Mouse (Mus musculus) A20 (cell line): Measurements from ENCODE around the gene Enpp6.

Experiments used
- DNase-seq: peaks from one replicate; pipeline ENCODE4 v3.0.0-alpha.2; 2011; ENCODE audit warnings: low read depth, low spot score

Gene Enpp6

DNA sequence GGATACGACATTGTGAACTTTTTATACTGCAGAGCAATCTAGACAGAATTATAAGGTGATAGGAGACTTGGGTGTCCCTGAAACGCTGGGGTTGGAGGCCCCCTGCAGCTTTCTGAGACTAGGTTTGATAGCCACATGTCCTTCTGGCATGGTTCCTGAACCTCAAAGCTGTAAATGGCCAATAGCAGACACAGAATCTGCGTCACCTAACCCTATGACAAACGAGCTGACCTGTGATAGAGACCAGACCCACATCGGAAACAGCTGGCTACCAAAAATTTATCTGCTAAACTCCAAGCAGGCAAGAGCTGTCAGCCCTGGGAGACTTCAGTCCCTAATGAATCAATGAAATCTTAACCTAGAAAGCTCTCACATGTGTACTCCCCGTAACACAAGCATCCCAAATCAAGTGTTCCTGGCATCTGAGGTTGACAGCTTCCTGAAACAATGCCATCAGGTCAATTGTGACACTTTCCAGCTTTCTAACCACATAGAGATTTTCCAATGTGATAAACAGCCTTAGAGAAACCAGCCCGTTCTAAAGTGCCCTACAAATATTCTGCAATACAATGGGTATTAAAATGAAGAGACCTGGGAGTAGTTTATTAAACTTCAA is 74.5 kb downstream of the Enpp6 start:
- DNase-seq = no peak

DNA sequence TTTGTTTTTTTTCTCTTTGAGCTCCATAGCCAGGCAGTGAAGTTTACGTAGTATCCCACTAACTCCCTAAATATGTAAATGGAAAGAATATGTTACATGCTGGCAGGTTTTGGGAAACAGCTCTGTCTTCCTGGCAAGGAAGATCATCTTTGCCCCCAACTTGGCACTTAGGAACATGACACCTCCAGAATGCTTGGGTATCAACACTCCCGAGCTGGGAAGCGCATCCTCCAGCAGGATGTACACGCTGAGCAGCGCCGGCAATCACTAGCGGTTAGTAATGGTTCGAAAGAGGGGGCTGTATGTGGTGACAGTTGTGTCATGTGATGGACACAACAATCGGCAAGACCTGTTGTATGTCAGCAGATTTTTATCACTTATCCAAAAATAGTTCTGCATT is 80.4 kb downstream of the Enpp6 start:
- DNase-seq = no peak

DNA sequence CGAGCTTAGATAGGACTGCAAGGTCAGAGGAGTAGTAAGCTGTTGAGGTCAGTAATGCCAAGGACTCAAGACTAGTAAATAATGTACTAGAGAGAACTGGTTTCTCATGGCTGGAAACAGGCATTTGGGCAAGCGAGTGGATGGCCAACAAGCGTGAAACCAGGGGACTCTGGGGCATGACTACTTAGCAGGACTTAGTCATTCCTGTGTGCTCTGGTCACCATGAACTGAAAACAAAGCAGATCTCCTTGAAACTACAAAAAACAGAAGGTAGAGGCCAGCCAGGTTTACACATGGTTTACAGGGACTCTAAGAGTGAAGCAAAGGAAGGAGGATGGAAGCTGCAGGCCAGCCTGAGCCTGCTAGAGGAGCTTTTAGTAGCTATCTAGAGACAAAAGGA is 82.9 kb downstream of the Enpp6 start:
- DNase-seq = no peak

DNA sequence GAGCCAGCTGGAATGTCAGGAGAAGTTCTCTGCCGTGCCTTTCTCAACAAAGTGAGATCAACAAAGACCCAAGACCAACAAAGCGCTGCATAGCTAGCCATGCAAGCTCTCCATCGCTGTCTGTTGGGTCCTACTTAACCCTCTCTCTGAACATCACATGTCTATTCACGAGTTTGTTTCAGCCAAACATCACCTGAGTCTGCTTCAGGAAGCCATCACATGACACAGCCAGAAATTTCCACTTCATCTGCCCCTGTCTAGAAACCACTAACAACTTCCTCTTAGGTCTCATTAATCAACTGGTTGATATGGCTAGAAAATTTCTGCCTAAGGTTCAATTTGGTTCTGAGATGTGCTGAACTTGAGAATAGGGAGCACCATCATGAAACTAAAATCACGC is 85.3 kb downstream of the Enpp6 start:
- DNase-seq = peak; percentile 28

DNA sequence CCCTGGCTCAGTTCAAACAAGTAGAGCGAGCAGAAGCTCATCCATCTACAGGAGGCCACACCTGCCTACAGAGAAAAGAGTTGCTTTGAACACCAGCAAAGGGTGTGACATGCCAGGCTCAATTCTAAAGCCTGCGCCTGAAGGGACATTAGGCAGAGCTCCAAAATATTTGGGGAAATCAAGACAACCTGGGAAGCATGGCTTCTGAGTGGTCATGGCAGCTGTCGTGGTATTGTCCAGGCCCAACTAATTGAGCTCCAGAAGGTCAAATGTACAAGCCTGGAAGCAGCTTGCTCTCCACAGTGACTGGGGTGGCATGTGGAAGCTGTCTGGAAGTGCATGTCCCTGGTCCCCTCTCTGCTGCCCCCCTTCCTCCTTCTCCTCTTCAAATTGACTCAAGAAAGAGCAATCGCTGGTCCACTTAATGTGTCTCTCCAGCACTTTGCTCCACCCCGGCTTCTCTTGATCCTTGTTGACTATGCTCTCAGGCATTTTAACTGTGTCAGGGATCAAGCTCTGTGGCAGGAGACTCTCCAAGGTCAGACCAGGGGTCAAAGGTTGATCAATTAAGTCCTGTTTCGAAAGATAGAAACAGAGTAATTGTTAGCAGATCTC is 89.4 kb downstream of the Enpp6 start:
- DNase-seq = no peak

DNA sequence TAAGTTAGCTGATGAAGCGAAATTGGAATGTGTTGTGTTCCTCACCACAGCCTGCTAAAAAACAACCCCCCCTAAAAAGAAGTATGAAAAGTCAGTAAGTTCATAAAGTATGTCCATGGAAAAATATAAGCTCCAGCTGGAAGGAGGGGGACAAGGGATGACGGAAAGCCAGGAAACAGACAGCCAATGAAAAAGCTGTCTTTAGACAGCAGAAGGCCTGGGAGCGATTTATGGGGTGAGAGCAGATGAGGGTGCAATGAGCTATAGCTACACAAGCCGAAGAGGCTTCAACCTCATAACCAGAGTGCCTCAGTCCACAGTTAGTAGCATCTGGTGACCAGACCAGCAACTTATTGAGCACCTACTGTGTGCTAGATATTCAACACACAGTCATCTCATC is 93.3 kb downstream of the Enpp6 start:
- DNase-seq = no peak

DNA sequence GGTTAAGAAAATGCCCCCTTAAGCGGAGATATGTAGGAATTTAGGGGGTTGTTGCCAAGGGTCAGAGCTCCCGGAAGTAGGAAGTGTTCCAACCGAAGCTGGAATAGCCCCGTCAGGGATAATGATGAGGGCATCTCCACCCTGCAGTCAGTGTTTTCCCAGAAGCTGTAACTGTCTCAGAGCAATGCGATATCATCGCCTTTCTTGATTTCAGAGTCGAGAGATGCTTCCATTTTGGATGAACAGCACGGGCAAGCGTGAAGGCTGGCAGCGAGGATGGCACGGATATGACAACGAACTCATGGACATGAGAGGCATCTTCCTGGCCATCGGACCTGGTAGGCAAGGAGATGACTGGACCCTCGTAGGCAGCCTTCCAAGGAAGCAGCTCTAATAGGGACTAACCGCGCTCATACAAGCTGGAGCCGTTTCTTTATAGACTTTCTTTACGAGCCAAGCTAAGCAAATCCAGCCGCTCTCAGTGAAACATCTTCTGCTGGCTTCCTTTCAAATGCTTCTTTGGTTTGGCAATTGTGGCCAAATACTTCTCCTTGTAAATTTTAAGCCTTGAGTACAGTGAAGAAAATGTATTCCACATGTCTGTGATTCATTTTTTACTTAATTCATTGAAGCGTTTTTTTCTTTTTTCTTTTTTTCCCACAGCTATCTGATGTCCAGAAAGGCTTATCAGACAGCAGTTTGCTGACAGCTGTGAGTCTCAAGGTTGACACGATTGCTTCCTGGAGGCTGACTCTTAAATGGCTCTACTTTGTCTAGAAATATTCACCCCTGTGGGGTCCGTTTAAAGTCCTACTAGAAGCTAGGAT is 95.7 kb downstream of the Enpp6 start:
- DNase-seq = no peak

DNA sequence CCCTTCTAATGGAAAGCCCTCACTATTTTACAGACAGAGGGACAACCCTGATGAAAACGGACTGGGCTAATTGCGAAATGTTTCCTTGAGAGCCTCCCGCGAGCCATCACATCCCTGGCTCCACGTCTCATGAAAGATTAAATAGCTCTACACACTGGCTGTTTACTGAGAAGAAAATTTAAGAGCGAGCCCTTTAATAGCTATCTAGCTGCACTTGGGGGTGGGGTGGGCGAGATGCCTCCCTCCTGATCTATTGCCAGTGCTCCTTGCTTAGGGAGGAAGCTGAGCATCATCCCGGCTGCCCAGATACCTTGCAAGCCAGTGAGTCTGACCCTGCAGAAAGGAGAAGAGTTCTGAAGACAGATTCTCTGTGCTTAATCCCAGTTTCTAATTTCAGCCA is 103.3 kb downstream of the Enpp6 start:
- no peak for DNase-seq

DNA sequence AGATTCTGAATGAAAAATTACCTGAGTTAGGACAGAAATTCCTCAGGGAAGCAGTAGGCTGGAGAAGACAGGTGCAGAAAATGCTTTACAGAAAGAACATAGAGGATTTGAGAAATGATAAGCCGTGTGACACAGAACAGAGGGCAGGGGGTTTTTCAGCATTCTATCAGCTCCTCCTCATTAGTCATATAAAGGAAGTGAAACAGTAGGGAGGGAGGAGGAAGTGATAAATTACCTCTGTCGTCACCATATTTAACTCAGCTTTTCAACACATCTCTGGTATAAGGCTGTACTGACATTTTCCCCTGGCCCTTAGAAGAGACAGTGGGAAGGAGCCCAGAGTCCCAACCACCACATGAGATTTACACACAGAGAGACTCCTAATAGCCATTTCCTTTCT is 118.9 kb downstream of the Enpp6 start:
- peak; percentile 65 for DNase-seq

DNA sequence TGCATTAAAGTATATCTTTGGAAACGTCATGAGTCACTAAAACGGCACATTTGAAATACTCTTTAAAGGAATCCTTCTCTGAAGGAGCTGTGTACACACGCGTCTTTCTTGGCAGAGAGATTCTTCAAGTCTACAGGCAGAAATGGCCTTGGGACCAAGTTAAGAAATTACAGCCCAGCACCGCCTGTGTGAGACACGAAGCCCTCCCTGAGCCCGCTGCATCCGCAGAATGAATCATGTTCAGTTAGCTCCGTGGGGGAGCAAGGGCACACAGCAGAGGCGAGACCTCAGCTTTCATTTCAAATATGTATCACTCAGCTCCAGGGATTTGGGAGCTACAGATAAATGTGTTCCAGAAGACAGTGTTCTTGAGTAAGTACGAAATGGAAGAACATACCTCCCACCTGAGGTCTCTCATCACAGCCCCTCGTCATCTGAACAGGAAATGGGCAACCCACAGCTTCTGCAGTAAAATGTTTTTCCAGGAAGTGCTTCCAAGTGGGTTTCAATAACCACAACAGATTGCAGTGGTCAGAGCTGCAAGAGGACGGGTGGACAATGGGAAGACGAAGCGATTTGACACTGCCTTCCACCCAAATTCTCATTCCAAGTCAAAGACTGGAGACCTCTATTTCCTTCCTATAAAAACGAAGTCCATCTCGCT is 127.6 kb downstream of the Enpp6 start:
- DNase-seq = no peak

DNA sequence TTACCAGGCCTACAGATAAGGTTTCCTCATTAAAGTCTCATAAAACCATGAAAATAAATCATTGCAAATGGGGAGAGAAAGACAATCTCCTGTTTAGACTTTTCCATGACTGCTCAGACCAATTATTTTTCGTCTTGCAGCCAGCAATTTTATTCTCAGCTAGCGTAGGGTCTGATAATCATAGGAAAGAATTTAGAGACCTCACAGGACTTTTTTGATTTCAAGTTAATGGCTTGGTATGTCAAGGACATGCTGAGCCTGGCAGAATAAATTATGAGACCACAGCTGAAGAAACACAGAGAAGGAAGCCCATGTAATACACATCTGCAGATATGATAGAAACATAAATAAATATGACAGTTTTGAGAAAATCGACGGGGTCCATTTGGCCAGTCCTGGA is 130.6 kb downstream of the Enpp6 start:
- no peak for DNase-seq

DNA sequence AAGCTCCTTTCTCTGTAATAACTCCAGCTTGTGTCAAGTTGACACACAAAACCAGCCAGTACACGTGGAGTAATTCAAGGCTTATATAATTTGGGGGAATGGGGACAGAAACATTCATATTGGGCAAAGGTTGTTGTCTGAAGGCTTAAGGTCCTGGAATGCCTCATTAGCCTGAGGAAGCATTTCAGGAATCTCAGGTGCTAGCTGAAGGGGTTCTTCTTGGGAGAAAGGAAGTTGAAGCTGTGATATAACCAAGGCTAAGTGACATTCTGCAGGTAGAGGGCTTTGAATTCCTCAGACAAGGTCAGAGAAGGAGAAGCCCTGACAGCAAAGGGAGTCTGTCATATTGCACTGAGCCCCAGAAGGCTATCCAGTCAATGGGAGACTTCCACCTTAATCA is 133.2 kb downstream of the Enpp6 start:
- DNase-seq = no peak

DNA sequence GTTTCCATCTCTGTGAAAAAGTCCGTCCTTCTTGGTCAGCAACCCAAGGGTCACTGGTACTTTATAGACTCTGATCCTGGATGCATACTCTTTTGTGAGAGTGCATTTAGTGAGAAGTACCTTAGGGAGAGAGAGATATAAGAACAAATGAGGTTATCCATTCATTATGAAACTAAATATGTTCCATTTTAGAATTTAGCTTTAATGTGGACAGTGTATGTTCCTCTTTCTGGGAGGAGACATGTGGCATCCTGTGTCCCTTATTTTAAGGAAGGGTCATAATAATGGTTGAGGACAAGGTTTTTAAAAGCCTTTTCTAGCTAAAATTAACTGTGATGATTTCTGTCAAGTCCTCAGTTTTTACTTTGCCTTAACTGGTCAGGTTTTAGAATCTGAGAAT is 142.2 kb downstream of the Enpp6 start:
- DNase-seq = peak; percentile 25

DNA sequence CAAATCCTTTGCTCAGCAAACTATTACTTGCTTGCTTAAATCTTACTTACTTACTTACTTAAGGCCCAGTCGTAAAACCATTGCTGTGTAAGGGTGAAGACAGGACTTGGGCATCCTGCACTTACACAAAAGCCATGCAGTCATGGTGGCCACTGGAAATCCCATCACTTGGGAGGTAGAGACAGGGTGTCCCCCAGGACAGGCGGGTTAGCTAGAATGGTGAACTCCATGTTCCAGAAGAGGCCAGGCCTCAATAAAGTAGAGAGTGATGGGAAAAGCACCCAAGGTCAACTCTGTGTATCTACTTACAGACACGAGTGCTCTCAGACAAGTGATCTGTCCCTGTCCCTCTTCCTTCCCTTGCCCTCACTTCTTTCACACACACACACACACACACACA is 146.7 kb downstream of the Enpp6 start:
- DNase-seq = no peak

DNA sequence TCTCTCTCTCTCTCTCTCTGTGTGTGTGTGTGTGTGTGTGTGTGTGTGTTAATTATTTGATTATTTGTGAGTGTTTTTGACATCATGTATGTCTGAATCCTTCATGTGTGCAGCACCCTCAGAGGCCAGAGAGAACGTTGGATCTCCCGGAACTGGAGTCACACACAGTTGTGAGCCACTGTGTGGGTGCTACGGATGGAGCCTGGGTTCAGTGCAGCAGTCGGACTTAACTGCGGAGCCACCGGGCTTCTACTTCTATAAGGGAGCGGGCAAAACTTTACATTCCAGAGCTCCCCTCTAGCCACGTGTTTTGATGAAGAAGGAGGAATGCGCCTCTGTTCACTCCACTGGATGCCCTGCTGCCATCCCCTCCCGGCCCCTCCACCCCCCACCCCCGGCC is 148.0 kb downstream of the Enpp6 start:
- DNase-seq = no peak

DNA sequence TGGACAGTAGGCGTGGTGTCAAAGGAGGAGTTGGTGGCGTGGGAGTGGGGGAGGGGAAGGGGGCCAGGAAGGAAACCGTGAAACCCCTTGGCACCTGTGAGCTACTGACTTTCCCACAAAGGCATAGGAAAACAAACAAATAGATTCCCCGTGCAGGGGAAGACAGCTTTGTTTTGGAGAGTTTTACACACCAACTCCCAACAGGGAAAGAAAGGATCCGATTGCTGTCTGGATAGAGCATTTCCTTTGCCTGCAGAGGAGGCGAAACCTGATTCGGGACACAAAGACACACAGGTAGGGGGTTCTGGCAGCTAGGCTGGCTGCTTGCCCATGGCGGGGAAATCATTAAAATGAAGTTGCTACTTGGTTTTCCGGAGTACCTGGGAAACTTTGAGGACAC is 148.9 kb downstream of the Enpp6 start:
- DNase-seq = no peak

DNA sequence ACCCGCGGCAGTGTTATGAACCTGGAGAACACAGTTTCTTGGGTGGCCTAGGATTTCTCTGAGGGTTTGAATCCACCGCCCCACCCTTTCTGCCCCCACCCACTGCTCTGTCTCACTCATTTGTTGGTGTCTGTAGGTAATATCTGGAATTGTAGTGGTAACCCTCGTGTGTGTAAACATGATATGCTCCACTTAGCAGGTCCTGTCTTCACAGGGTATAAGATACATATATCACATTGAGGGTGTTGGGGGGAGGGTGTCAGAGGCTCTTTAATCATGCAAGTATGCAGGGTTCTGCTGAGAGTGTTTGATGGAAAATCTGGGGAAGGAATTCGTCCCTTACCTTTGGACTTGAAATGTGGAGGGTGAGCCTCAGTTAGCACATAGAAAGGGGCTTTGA is 149.4 kb downstream of the Enpp6 start:
- DNase-seq = no peak

DNA sequence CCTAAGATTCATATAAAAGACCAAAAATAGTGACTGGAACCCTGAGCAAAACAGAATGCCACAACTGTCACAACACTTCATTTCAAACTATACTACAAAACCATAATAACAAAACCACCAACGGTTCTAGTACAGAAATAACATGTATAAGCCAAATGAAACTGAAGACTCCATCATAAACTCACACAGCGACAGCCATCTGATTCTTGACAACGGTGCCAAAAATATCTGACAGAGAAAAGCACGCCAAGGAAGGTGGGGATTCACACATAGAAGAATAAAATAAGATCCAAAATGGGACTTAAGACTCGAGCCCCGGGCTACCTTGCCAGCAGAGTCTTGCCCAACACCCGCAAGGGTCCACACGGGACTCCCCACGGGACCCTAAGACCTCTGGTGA is 158.6 kb downstream of the Enpp6 start:
- DNase-seq = no peak
